Mouse (Mus musculus) small intestine, adult 2 months (tissue): Measurements from ENCODE around the gene Eif3k.

Experiments
- CTCF ChIP-seq: fragments of 200-500 bp; IDR thresholded peaks from 2 replicates; pipeline ENCODE4 v1.5.1; 2012; ENCODE audit warnings: low read depth, mild to moderate bottlenecking, control low read depth, inconsistent platforms, low read length, moderate library complexity, mixed read lengths; ENCODE audit not compliant: insufficient replicate concordance, insufficient read length; ENCODE audit errors: extremely low read depth
- POLR2A ChIP-seq: fragments of 200-500 bp; IDR thresholded peaks from 2 replicates; pipeline ENCODE4 v1.6.1; 2012; ENCODE audit warnings: low read depth, mild to moderate bottlenecking, control low read depth, inconsistent platforms, low read length, moderate library complexity

- no peak for TF ChIP-seq CTCF
- no peak for TF ChIP-seq POLR2A
These were observed 34.8 kb upstream of the Eif3k start for GRCm38 (mm10) chr7:29016440-29016839.
